Mouse (Mus musculus): ENCODE results near the gene Fanca. TPM values are rescaled to one million over a fixed set of nuclear protein-coding genes. Genes with fewer than 3 reads are reported as not detected.
"Not testable (repeated sequence)": the region's sequence is repeated elsewhere in the genome, so short reads cannot be mapped to it uniquely, and the experiment has no call there.

The Fanca gene
- polyA plus RNA-seq, 1 experiment = 56.4 TPM

GRCm38 (mm10) chr8:123231742-123232141 is 86.6 kb downstream of the Fanca start:
- no peaks in the 10 kb centered on the region for H3K4me1 ChIP-seq (ENCODE audit: control insufficient read depth, insufficient read depth, low read length)
- TF ChIP-seq POLR2A (IDR thresholded peaks at IDR 0.05; ENCODE audit: insufficient read depth, low read length) (no peak), CTCF (IDR thresholded peaks at IDR 0.05; ENCODE audit: low read depth, low read length) (peak; percentile 47)
- H3K36me3 ChIP-seq (ENCODE audit: control insufficient read depth, insufficient read depth, low read length, poor library complexity, severe bottlenecking) = peaks cover 11% of the 10 kb centered on the region; the same call in 1 of the 2 replicates
- no peak overlapping the region for H3K27ac ChIP-seq (ENCODE audit: insufficient read depth, low read length)
- H3K27me3 ChIP-seq (ENCODE audit: control insufficient read depth, insufficient read depth, low read length, poor library complexity, severe bottlenecking) = no peaks in the 10 kb centered on the region
- no peaks in the 10 kb centered on the region for H3K9me3 ChIP-seq (replicated peaks; ENCODE audit: control insufficient read depth, insufficient read depth, low read length, poor library complexity, severe bottlenecking)
- no peak overlapping the region for H3K4me3 ChIP-seq (ENCODE audit: low read depth, low read length)
- H3K9ac ChIP-seq (ENCODE audit: low read depth, poor library complexity, severe bottlenecking) = no peak overlapping the region

- not testable (repeated sequence) for H3K9ac ChIP-seq (ENCODE audit: low read depth, poor library complexity, severe bottlenecking); H3K4me1 ChIP-seq (ENCODE audit: control insufficient read depth, insufficient read depth, low read length); H3K27ac ChIP-seq (ENCODE audit: insufficient read depth, low read length); H3K27me3 ChIP-seq (ENCODE audit: control insufficient read depth, insufficient read depth, low read length, poor library complexity, severe bottlenecking); H3K4me3 ChIP-seq (ENCODE audit: low read depth, low read length); H3K9me3 ChIP-seq (replicated peaks; ENCODE audit: control insufficient read depth, insufficient read depth, low read length, poor library complexity, severe bottlenecking)
- peaks cover 11% of the 10 kb centered on the region; the same call in 1 of the 2 replicates for H3K36me3 ChIP-seq (ENCODE audit: control insufficient read depth, insufficient read depth, low read length, poor library complexity, severe bottlenecking)
Measured at GRCm38 (mm10) chr8:123230326-123230725, 88.0 kb downstream of the Fanca start.

- H3K27me3 ChIP-seq (ENCODE audit: control insufficient read depth, insufficient read depth, low read length, poor library complexity, severe bottlenecking) = no peaks in the 10 kb centered on the region
- H3K9me3 ChIP-seq (replicated peaks; ENCODE audit: control insufficient read depth, insufficient read depth, low read length, poor library complexity, severe bottlenecking) = no peaks in the 10 kb centered on the region
- no peak overlapping the region for H3K27ac ChIP-seq (ENCODE audit: insufficient read depth, low read length)
- H3K9ac ChIP-seq (ENCODE audit: low read depth, poor library complexity, severe bottlenecking) = no peak overlapping the region
- no peaks in the 10 kb centered on the region for H3K4me1 ChIP-seq (ENCODE audit: control insufficient read depth, insufficient read depth, low read length)
- H3K4me3 ChIP-seq (ENCODE audit: low read depth, low read length) = no peak overlapping the region
- no peak for TF ChIP-seq EP300 (IDR thresholded peaks at IDR 0.05; ENCODE audit: insufficient read depth, low read depth, low read length)
- no peak for TF ChIP-seq CTCF (IDR thresholded peaks at IDR 0.05; ENCODE audit: low read depth, low read length)
- TF ChIP-seq POLR2A (IDR thresholded peaks at IDR 0.05; ENCODE audit: insufficient read depth, low read length) = no peak
- peaks cover 11% of the 10 kb centered on the region; the same call in 1 of the 2 replicates for H3K36me3 ChIP-seq (ENCODE audit: control insufficient read depth, insufficient read depth, low read length, poor library complexity, severe bottlenecking)
Measured at GRCm38 (mm10) chr8:123228416-123228815, 90.0 kb downstream of the Fanca start.

GRCm38 (mm10) chr8:123224278-123225266 is 93.8 kb downstream of the Fanca start, which contains the start of gene Cdk10:
Gene Cdk10, plus strand, starts transcription at chr8:123224842.
- Histone ChIP-seq H3K4me1 (ENCODE audit: control insufficient read depth, insufficient read depth, low read length) (no peaks in the 10 kb centered on the region), H3K9ac (ENCODE audit: low read depth, poor library complexity, severe bottlenecking) (peak within 1 kb of the TSS; percentile 86), H3K27me3 (ENCODE audit: control insufficient read depth, insufficient read depth, low read length, poor library complexity, severe bottlenecking) (no peaks in the 10 kb centered on the region), H3K4me3 (ENCODE audit: low read depth, low read length) (peak within 1 kb of the TSS; percentile 88), H3K36me3 (ENCODE audit: control insufficient read depth, insufficient read depth, low read length, poor library complexity, severe bottlenecking) (peaks cover 11% of the 10 kb centered on the region; the same call in 1 of the 2 replicates), H3K27ac (ENCODE audit: insufficient read depth, low read length) (peak within 1 kb of the TSS; percentile 38; the same call in 1 of the 2 replicates), H3K9me3 (replicated peaks; ENCODE audit: control insufficient read depth, insufficient read depth, low read length, poor library complexity, severe bottlenecking) (no peaks in the 10 kb centered on the region)
- TF ChIP-seq POLR2A (IDR thresholded peaks at IDR 0.05; ENCODE audit: insufficient read depth, low read length) = peak; percentile 98
- no peak for TF ChIP-seq EP300 (IDR thresholded peaks at IDR 0.05; ENCODE audit: insufficient read depth, low read depth, low read length)

GRCm38 (mm10) chr8:123220917-123221316 is 97.5 kb downstream of the Fanca start:
- Histone ChIP-seq H3K4me3 (ENCODE audit: low read depth, low read length) (no peak overlapping the region), H3K27ac (ENCODE audit: insufficient read depth, low read length) (no peak overlapping the region), H3K9me3 (replicated peaks; ENCODE audit: control insufficient read depth, insufficient read depth, low read length, poor library complexity, severe bottlenecking) (no peaks in the 10 kb centered on the region), H3K9ac (ENCODE audit: low read depth, poor library complexity, severe bottlenecking) (no peak overlapping the region), H3K36me3 (ENCODE audit: control insufficient read depth, insufficient read depth, low read length, poor library complexity, severe bottlenecking) (no peaks in the 10 kb centered on the region), H3K27me3 (ENCODE audit: control insufficient read depth, insufficient read depth, low read length, poor library complexity, severe bottlenecking) (no peaks in the 10 kb centered on the region), H3K4me1 (ENCODE audit: control insufficient read depth, insufficient read depth, low read length) (no peaks in the 10 kb centered on the region)
- TF ChIP-seq EP300 (IDR thresholded peaks at IDR 0.05; ENCODE audit: insufficient read depth, low read depth, low read length) = no peak
- no peak for TF ChIP-seq CTCF (IDR thresholded peaks at IDR 0.05; ENCODE audit: low read depth, low read length)
- TF ChIP-seq POLR2A (IDR thresholded peaks at IDR 0.05; ENCODE audit: insufficient read depth, low read length) = no peak

Other genes starting within 250 kb of the Fanca start
- gene Rpl13, start 216.2 kb downstream of the Fanca start, polyA plus RNA-seq (2011; ENCODE audit: insufficient read depth, insufficient read length, low read depth, missing spikeins) = 2,572 and 2,592 TPM in 2 replicates
- 2.9 and 3.2 TPM in 2 replicates for gene Cpne7, start 201.2 kb downstream of the Fanca start, polyA plus RNA-seq (2011; ENCODE audit: insufficient read depth, insufficient read length, low read depth, missing spikeins)
- gene Sult5a1, start 160.3 kb downstream of the Fanca start, polyA plus RNA-seq (2011; ENCODE audit: insufficient read depth, insufficient read length, low read depth, missing spikeins) = 2.2 and 2.9 TPM in 2 replicates
- not detected in 2 replicates for gene Dpep1, start 132.3 kb downstream of the Fanca start, polyA plus RNA-seq (2011; ENCODE audit: insufficient read depth, insufficient read length, low read depth, missing spikeins)
- gene Chmp1a, start 105.8 kb downstream of the Fanca start, polyA plus RNA-seq (2011; ENCODE audit: insufficient read depth, insufficient read length, low read depth, missing spikeins) = 64.1 and 66.0 TPM in 2 replicates
- gene Spata33, start 105.7 kb downstream of the Fanca start, polyA plus RNA-seq (2011; ENCODE audit: insufficient read depth, insufficient read length, low read depth, missing spikeins) = 1.8 TPM in 2 replicates
- gene Cdk10, start 93.7 kb downstream of the Fanca start, polyA plus RNA-seq (2011; ENCODE audit: insufficient read depth, insufficient read length, low read depth, missing spikeins) = 34.3 and 35.7 TPM in 2 replicates
- gene Spata2l, start 82.3 kb downstream of the Fanca start, polyA plus RNA-seq (2011; ENCODE audit: insufficient read depth, insufficient read length, low read depth, missing spikeins) = 0.25 and 0.64 TPM in 2 replicates
- 7.4 and 8.0 TPM in 2 replicates for gene Zfp276, start 64.4 kb downstream of the Fanca start, polyA plus RNA-seq (2011; ENCODE audit: insufficient read depth, insufficient read length, low read depth, missing spikeins)
- gene Vps9d1, start 64.2 kb downstream of the Fanca start, polyA plus RNA-seq (2011; ENCODE audit: insufficient read depth, insufficient read length, low read depth, missing spikeins) = 4.7 and 8.9 TPM in 2 replicates
- gene Spire2, start 14.1 kb upstream of the Fanca start, polyA plus RNA-seq (2011; ENCODE audit: insufficient read depth, insufficient read length, low read depth, missing spikeins) = 4.2 and 5.0 TPM in 2 replicates
- 239 TPM in 2 replicates for gene Tcf25, start 55.2 kb upstream of the Fanca start, polyA plus RNA-seq (2011; ENCODE audit: insufficient read depth, insufficient read length, low read depth, missing spikeins)
- not detected in 2 replicates for gene Mc1r, start 88.5 kb upstream of the Fanca start, polyA plus RNA-seq (2011; ENCODE audit: insufficient read depth, insufficient read length, low read depth, missing spikeins)
- 19.6 and 20.1 TPM in 2 replicates for gene Tubb3, start 92.8 kb upstream of the Fanca start, polyA plus RNA-seq (2011; ENCODE audit: insufficient read depth, insufficient read length, low read depth, missing spikeins)
- gene Def8, start 105.0 kb upstream of the Fanca start, polyA plus RNA-seq (2011; ENCODE audit: insufficient read depth, insufficient read length, low read depth, missing spikeins) = 76.6 and 81.6 TPM in 2 replicates
- 42.0 and 45.3 TPM in 2 replicates for gene Afg3l1, start 159.3 kb upstream of the Fanca start, polyA plus RNA-seq (2011; ENCODE audit: insufficient read depth, insufficient read length, low read depth, missing spikeins)
- 0.75 and 1.6 TPM in 2 replicates for gene Dbndd1, start 196.9 kb upstream of the Fanca start, polyA plus RNA-seq (2011; ENCODE audit: insufficient read depth, insufficient read length, low read depth, missing spikeins)
- 11.6 and 11.8 TPM in 2 replicates for gene Gas8, start 200.3 kb upstream of the Fanca start, polyA plus RNA-seq (2011; ENCODE audit: insufficient read depth, insufficient read length, low read depth, missing spikeins)

Data from ES-Bruce4 (cell line).